Mouse (Mus musculus) common myeloid progenitor, adult 5-6 weeks (primary cell): ENCODE measurements around the gene Tubb5. TPM values are rescaled to one million over a fixed set of nuclear protein-coding genes. Genes with fewer than 3 reads are reported as not detected.

Source experiments
- ATAC-seq: replicated peaks from 2 replicates; pipeline ENCODE4 v1.8.0; 2016; ENCODE audit warnings: low read depth, mild to moderate bottlenecking, moderate TSS enrichment, inconsistent platforms; ENCODE audit not compliant: poor library complexity, severe bottlenecking
- total RNA-seq: library from RNA; stranded (forward); fragments of 200-1000, 187-1606 nt; gene quantifications from 2 replicates; pipeline ENCODE4 v1.2.3, GENCODE M21; 2017

The Tubb5 gene
- total RNA-seq, 1 experiment from 2014 or later, result 1,068 TPM

DNA sequence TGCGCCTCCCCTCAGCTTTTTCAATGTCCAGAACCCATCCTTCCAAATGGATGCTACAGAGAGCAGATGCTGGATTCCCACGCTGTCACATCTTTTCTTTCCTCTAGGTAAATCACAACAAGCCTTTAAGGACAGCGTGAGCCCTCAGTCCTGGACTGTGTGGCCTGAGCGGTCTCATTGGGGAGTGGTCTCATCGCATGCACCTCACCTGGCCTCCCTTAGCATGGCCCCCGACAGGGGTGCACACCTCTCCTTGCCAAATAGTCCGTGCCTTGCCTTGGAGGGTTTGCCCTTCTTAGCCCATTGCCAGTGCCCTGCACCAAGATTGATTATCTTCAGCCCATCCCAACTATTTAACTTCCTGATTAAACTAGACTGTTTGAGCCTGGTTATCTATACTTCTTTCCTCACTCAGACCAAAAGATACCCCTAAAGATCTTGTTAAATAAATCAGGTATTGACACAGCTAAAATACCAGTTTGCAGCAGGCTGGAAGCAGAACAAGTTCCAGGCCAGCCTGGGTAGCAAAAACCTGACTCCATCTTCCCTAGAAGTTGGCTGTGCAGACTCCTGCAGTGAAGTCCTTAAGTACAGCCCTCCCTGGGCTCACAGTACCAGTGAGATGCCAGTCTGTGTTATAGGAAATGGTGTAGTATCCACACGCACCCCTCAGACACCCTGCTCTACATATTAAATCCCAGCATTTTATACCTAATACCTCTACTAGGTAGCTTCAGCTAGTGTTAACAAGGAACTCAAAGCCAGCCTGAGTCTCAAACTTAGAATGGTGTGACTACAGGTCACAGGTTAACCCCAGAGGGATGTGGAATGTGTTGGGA is 5.5 kb downstream of the Tubb5 start:
- ATAC-seq, result no peak

DNA sequence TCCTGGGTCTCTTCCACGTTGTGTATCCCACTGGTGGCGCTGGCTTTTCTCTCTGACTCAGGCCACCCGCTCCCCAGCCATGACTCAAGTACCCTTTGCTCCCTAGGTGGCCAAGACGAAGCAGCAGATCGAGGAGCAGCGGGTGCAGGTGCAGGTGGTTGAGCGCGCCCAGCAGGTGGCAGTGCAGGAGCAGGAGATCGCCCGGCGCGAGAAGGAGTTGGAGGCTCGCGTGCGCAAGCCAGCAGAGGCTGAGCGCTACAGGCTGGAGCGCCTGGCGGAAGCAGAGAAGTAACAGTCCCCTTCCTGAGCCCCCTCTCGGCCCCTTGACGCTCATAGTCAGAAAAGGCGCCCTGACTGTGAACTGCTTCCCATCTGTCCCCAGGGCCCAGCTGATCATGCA is 8.4 kb downstream of the Tubb5 start:
- ATAC-seq, result peak; percentile 97

DNA sequence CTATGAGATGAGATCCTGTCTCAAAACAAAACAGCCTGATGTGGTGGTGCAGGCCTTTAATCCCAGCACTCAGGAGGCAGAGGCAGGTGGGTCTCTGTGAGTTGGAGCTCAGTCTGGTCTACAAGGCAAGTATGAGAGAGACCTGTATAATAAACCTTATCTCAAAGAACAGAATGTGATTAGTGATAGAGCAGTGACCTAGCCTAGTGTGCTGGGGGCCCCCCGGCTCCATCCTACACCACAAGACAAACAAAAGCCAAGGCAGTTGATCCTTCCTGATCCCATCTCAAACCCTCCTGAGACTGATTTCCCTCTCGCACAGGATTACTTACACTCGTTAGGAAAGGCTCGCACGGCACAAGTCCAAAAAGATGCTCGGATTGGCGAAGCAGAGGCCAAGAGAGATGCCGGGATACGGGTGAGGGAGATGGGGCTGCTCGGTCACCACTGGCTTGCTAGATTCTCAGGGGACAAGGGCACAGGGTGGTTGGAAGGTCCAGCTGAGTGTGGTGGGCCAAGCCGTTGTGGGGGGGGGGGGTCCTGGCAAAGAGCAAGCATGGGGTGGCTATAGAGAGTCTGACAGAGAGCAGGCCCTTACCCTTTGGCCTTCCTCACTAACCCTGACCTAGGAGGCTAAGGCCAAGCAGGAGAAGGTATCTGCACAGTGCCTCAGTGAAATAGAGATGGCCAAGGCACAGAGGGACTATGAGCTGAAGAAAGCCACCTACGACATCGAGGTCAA is 12.8 kb downstream of the Tubb5 start:
- ATAC-seq, result no peak

DNA sequence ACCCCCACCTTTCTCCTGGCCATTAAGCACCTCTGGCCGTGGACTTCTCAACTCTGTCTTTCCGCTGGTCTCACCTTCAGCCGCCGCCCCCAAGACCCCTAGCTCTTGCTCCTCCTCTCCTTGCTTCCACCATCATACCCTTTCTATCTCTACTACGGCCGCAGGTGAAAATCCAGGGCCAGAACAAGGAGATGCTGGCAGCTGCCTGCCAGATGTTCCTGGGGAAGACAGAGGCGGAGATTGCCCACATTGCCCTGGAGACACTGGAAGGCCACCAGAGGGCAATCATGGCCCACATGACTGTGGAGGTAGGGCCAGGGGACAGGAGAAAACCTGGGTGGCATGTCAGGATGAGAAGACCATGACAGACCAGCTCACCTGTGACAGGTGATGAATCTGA is 13.7 kb downstream of the Tubb5 start:
- no peak for ATAC-seq

DNA sequence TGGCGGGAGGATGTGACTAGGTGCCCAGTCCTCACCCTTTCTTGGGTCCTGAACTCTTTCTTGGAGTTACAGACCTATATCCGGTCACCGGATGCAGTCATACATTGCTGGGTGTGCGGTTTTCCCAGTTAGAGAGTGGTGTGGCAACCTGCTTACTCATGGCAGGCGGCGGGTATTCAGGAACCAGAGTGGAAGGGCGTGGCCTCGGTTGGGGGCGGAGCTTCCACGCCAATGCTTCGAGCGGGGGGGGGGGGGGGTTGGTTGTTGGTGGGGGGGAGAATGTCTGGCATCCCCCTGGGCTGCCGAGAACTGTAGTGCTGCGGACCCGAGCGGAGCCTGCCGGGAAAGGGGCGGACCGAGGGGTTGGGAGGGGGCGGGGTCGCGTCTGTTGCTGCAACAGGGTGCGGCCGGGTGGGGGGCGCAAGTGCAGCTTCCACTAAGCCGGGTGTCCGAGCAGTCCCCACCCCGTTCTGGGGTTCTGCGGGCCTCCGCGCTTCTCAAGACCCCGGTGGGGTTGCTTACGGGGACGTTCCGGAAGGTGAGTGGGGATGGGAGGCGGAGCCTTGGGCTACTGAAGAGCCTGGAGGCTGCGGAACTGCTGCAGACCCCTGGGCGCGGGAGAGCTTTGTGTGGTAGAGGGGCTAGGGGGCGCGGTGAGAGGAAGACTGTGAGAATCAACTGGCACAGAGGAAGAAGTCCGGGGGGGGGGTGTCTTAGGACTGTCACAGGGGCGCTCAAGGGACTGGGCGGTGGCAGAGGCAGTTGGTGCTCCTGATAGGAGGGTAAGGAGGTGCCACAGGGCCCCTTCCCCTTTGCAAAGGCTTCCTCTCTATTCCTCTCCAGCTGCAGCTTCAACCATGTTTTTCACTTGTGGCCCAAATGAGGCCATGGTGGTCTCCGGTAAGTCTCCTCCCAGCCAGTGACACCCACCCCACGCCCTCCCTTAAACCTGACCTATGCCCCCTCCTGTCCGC is 14.9 kb downstream of the Tubb5 start, which contains the start of gene Flot1:
Gene Flot1 (plus strand): TSS at position 267 of the 974 bp plus-strand sequence.
- ATAC-seq, result peak; percentile 68

- no peak for ATAC-seq
Observed at GRCm38 (mm10) chr17:35822564-35822963, 15.5 kb downstream of the Tubb5 start.

DNA sequence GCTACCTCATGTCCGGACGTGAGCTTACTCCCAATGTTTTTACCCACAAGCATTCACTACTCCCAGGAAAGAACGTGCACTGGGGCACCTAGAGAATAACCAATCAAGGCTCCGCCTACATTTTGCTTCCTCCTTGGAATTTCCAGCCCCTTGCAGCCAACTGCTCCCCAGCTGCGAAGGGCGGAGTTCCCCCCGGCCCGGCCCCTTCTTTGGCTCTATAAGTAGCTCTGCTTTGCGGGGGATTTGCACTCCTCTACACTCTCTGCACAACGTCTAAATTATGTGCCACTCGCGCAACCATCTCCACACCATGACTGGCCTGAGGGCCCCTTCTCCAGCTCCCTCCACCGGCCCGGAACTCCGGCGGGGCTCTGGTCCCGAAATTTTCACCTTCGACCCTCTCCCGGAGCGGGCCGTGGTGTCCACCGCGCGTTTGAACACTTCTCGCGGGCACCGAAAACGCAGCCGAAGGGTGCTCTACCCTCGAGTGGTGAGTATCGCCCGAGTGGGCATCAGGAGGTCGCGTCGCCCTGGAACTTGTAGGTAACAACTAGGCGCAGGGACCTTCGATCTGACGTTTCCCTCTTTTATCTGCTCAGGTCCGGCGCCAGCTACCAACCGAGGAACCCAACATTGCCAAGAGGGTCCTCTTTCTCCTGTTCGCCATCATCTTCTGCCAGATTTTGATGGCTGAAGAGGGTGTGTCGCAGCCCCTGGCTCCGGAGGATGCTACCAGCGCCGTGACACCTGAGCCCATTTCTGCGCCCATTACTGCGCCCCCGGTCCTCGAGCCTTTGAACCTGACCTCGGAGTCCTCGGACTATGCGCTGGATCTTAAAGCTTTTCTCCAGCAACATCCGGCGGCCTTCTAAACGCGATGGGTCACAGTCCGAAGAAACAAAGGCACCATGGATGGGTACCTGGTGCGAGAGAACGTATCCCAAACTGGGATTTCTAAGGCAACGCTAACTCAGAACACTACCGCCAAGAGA is 16.4 kb downstream of the Tubb5 start, which contains the start of gene Ier3:
Gene Ier3 (plus strand): TSS at position 246 of the 992 bp plus-strand sequence.
- ATAC-seq, result peak; percentile 51

GRCm38 (mm10) chr17:35820111-35820510 is 18.0 kb downstream of the Tubb5 start:
- no peak for ATAC-seq

DNA sequence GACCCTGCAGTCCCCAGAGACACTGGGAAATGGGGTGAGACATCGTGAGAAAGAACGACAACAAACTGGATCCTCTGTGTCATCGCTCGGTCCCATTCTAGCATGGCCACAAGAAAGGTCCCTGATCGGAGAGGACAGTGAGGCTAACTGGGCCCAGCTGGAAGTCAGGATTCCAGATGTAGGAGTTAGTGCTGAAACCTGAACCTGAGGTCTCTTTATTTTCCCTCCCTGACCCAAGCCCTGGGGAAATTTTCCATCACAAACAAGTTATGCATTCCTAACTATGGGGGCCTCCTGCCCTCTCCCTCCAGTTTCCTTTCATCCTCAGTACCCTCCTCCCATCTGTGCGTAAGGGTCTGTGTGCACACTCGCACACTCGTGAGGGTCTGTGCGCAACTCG is 20.9 kb downstream of the Tubb5 start:
- no peak for ATAC-seq

DNA sequence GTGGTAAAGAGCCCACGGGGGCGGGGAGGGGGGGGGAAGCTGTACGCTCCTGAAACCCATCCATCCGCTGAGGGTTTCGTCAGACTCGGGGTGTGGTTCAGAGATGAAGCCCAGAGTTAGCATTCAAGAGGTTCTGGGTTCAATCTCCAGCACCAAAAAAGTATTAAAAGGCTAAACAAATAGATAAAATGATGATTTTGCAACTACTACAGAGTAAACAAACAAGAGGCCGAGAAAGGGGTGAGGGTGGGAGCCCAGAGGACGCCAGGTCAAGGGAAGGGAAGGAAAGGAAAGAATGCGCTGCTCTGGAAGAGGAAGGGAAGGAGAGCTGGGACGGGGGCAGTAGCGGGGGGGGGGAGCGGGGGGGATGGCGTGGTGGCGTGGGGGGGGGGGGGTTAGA is 21.4 kb downstream of the Tubb5 start:
- no peak for ATAC-seq

DNA sequence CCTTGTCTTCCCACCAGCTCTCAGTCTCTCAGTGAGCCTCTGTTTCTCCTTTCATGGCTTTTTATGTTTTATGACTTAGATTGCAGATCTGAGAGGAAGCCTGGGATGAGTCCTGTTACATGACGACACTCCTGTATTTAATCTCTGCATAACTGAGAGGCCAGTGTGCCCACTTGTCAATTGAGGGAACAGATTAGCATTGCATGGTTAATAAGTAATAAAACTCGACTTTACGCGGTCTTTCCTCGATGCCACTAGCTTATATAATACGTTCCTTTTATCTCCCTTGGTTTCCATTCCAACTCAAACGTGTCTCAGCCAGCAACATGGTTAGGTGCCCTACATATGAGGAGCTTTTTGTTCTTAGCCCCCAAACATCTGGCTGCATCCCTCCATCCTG is 22.3 kb downstream of the Tubb5 start:
- no peak for ATAC-seq

- ATAC-seq, result no peak
Observed at GRCm38 (mm10) chr17:35814678-35815077, 23.4 kb downstream of the Tubb5 start.

DNA sequence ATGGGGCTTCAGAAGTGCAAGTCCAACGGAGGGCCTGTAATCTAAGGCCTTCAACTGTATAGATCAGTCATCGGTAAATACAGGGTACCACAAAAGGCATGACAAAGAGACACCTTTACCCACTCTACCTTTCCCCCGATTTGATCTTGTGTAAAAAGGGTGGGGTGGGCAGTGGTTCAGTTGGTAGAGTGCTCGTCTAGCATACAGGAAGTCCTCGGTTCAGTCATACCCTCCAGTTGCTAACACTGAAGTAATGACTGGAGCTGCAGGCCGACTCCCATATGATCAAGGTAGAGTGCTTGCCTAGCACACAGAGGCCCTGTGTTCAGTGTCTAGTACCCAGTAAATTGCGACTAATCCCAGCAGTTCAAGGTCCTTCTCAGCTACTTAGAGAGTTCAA is 24.5 kb downstream of the Tubb5 start:
- ATAC-seq, result peak; percentile 30

GRCm38 (mm10) chr17:35813245-35813647 is 24.9 kb downstream of the Tubb5 start:
- ATAC-seq, result peak; percentile 76

- no peak for ATAC-seq
Observed at GRCm38 (mm10) chr17:35812736-35813135, 25.4 kb downstream of the Tubb5 start.

DNA sequence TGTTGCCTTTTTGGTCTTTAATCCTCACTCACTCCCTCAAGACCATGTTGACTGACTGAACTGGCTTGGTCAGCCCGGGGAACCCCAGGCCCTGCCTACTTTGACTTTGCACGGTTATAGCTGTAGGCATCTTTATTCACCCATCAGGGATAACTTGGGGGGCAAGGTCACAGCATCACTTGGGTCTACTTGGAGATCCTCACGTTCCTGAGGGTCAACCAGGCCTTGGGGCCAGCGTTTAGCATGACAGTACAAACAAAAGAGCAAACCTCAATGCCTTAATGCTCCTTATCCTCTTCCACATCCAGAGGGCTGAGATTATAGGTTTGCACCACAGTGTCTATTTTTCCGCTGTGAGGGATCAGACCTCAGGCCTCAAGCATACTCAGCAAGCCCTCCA is 25.8 kb downstream of the Tubb5 start:
- ATAC-seq, result no peak

- no peak for ATAC-seq
Observed at GRCm38 (mm10) chr17:35810900-35811648, 27.0 kb downstream of the Tubb5 start.

GRCm38 (mm10) chr17:35809395-35809794 is 28.7 kb downstream of the Tubb5 start:
- ATAC-seq, result no peak
